Mouse (Mus musculus): Measurements from ENCODE around the gene Lhfp.
"Not testable (repeated sequence)": the region's sequence is repeated elsewhere in the genome, so short reads cannot be mapped to it uniquely, and the experiment has no call there.

Gene Lhfp

DNA sequence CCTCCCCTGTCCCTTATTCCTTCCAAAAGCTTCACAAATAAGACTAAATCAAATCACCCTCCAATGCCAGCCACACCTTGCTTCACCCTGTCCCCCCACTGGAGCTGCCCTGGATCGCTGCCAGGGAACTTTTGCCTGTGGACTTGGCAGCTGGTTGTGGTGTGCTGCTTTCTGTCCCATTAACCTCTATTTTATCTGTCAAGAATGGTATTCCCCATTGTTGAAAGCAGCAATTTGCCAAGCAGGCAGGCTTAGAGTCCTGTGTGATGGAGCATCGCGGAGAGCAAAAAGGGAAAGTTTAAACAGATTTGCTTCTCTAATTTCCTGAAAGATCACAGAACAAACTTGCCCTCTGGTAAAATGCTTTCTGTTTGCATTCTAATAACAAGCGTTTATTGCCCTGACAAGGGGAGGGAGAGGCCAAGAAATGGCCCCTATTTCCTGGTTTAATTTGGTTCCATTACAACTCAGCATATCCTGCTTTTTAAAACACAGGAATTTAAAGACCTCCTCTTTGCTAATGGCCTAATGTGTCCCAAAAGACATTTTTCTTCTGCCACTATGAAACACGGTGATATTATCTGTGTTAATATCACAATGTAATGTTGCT lies 212.0 kb downstream of the Lhfp start:
- DNase-seq (ENCODE audit: low read depth in 2 of 2, low spot score in 2 of 2), result no peak

- DNase-seq (ENCODE audit: low read depth in 2 of 2, low spot score in 2 of 2), result no peak
Observed at GRCm38 (mm10) chr3:53258657-53259158, 217.4 kb downstream of the Lhfp start.

- DNase-seq (ENCODE audit: low read depth in 2 of 2, low spot score in 2 of 2), result no peak
Observed at GRCm38 (mm10) chr3:53266116-53266515, 224.8 kb downstream of the Lhfp start.

DNA sequence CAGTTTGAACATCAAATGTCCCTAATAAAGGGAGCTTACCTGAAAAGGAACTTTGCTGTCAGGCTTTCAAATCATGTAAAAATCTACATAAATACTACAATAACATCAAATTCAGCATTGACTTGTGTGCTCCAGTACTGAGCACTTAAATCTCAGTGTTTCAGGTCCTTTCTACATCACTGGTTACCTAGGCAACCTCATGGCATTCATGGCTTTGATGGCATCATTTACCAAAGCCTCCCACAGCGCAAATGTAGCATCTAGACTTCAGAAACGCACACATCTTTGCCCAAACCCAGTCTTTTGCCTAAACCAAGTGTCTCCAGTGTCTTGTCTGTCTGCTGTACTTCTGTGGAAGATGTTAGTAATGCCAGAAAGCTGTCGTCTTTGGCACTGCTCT lies 225.7 kb downstream of the Lhfp start:
- no peak for DNase-seq (ENCODE audit: low read depth in 2 of 2, low spot score in 2 of 2)

GRCm38 (mm10) chr3:53273220-53273619 lies 231.9 kb downstream of the Lhfp start:
- DNase-seq (ENCODE audit: low read depth in 2 of 2, low spot score in 2 of 2), result no peak

DNA sequence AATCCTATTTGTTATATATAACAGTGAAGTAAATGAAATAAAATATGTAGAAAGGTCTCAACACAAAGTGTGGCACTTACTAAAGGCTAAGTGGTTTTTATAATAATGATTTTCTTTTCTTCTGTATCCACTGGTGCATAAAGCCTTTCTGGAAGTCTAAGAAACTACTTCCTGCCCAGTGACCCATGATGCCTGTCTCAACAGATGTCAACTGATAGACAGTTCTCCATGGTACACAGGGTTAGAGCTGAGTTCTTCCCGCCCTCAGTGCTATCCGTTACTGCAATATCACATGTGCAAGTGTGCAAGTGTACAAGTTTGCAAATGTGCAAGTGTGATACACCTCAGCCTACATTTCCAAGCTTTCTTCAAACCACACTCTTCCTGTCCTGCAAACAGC lies 236.7 kb downstream of the Lhfp start:
- no peak for DNase-seq (ENCODE audit: low read depth in 2 of 2, low spot score in 2 of 2)

DNA sequence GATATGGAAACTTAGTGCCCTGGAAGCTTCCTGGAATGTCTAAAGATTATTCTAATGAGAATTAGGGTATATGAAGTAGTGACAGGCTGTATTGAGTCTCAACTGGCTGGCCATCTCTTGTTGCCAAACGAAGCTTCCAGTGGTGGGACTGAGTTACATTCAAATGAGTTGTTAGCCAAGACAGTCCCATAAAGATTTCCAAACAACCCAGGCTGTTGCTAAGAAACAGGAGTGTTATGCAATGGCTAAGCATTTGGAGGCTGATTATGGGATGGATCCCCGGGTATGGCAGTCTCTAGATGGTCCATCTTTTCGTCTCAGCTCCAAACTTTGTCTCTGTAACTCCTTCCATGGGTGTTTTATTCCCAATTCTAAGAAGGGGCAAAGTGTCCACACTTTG lies 240.7 kb downstream of the Lhfp start:
- not testable (repeated sequence) for DNase-seq (ENCODE audit: low read depth in 2 of 2, low spot score in 2 of 2)

DNA sequence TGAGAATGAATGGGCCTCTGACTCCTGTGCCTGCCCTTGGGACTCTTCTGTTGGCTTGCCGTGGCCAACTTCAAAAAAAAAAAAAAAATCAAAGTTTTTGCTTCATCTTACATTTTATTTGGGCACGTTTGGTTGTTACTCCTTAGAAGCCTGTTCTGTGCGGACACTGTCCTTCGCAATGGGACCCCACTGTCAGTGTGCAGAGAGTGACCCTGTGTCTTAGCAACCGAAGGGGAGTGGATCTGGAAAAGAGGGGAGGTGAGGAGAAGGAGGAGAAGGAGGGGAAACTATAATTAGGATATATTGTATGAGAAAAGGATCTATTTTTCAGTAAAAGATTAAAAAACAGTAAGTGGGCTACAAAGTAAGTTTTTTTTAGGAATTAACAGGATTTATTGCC lies 242.7 kb downstream of the Lhfp start:
- DNase-seq (ENCODE audit: low read depth in 2 of 2, low spot score in 2 of 2), result no peak

DNA sequence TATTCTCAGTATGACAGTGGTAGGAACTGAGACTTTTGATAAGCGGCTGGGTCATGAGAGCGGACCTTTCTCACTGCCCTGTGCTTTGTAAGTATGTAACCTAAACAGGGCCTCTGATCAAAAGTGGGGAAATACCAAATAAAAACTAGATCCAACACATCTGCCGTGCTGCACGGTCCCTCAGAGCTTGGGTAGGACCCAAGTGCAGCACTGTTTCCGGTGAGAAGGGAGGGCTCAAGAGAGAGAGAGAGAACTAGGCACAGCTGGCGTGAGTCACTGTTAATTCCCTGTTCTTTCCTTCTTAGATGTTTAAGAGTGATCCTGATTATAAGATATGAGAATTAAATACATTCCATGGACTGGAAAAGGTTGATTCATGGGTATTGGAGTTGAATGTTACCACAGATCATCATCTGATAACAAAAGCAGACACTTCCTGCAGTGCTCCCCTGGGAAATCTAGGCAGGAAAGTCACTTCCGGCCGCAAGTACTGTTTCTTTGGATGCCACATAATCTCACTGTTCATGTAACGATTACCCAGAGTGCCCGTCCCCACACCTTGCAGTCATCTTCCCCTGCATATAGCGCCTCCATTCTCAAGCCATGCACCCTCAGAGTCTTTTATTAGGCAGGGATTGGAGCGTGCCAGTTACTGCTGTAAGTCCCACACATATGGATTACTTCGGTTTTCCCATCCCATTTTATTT lies 243.3 kb downstream of the Lhfp start:
- no peak for DNase-seq (ENCODE audit: low read depth in 2 of 2, low spot score in 2 of 2)

GRCm38 (mm10) chr3:53288662-53289061 lies 247.3 kb downstream of the Lhfp start:
- DNase-seq (ENCODE audit: low read depth in 2 of 2, low spot score in 2 of 2), result no peak

GRCm38 (mm10) chr3:53289589-53290219 lies 248.4 kb downstream of the Lhfp start:
- DNase-seq (ENCODE audit: low read depth in 2 of 2, low spot score in 2 of 2), result no peak

- DNase-seq (ENCODE audit: low read depth in 2 of 2, low spot score in 2 of 2), result no peak
Observed at GRCm38 (mm10) chr3:53291185-53291584, 249.9 kb downstream of the Lhfp start.

GRCm38 (mm10) chr3:53291945-53292344 lies 250.6 kb downstream of the Lhfp start:
- no peak for DNase-seq (ENCODE audit: low read depth in 2 of 2, low spot score in 2 of 2)

DNA sequence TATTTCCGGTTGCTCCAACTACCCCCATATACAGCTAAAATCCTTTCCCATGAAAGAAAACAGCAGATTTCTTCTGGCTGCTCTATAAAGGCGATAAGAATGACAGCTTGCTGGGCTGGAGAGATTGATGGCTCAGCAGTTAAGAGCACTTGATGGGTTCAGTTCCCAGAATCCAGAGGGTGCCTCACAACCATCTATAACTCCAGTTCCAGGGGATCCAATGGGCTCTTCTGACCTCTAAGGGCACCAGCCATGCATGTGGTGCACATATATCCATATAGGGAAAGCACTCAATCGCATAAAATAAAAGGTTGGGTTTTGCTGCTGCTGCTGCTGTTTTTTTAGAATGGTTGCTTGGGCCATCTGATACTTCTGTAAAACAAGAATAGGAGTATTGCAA lies 251.1 kb downstream of the Lhfp start:
- DNase-seq (ENCODE audit: low read depth in 2 of 2, low spot score in 2 of 2), result no peak

DNA sequence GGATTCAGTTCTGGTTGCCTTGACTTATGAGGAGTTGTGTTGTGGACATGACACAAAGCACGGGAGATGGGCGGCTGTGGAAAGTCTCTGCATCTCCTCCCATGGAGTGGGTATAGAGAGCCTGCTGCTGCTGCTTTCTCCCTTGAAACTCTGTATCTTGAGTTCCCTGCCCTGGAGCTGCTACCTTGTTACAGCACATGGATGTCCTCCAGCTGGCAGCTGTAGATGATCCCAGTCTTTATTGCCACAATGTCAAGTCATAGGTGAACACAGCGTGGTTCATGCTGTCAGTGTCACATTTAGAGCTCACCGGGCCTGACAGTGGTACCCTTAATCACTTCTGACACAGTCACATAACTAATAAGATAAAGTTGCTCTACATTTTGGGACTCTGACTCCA lies 251.7 kb downstream of the Lhfp start:
- DNase-seq (ENCODE audit: low read depth in 2 of 2, low spot score in 2 of 2), result no peak

- no peak for DNase-seq (ENCODE audit: low read depth in 2 of 2, low spot score in 2 of 2)
Observed at GRCm38 (mm10) chr3:53293901-53294433, 252.6 kb downstream of the Lhfp start.

DNA sequence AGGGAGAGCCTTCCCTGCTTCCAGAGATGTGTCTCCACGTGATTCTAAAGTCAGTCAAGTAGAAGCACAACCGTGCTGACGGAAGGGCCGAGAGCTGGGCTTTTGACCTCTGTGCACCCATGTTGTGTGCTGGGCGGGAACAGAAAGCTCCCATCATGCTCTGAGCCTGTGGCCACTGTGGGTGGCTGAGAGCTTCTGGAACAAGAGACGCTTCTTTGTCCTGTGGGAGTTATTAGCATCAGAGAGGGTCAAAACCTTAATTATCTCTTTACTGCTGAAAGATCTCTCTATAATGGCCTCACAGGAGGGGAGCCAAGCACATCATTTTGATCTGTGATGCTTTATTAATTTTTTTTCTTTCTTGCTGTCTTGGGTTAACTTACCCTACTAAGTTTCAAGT lies 253.5 kb downstream of the Lhfp start:
- no peak for DNase-seq (ENCODE audit: low read depth in 2 of 2, low spot score in 2 of 2)

DNA sequence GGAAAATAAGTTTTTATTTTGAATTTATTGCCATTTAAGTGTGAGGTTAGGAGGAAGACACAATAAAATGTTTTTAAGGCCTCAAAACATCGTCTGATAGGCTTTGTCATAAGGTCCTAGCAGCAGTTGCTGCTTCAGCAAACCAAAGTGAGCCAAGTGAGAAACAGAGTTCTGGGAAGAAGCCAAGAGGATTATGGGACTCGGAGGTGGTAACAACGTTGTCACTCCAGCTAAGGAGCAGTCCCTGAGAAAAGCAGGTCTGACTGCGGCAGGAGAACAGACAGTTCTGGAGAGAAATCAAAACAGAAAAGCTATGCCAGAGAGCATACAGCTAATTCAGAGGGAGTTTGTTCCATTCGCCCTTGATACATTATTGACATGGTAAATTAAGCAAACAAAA lies 260.5 kb downstream of the Lhfp start:
- DNase-seq (ENCODE audit: low read depth in 2 of 2, low spot score in 2 of 2), result no peak

GRCm38 (mm10) chr3:53304123-53304900 lies 263.0 kb downstream of the Lhfp start:
- DNase-seq (ENCODE audit: low read depth in 2 of 2, low spot score in 2 of 2), result no peak

DNA sequence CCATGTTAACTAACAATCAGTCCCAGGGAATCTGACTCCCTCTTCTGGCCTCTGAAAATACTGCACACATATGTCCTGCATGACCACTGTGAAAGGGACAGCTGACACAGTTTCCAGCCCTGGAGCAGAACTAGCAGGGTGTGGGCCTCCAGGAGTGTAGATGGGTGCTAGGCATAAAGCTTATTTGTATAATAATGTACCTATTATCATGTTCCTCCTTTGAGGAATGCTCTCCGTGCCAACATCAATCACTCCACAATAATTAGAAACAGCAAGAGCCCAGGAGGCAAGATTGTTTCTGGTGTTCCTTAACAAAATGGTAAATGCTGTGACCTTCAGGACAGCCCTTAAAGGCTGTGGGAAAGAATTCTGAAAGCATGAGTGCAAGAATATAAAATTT lies 264.5 kb downstream of the Lhfp start:
- DNase-seq (ENCODE audit: low read depth in 2 of 2, low spot score in 2 of 2), result no peak

DNA sequence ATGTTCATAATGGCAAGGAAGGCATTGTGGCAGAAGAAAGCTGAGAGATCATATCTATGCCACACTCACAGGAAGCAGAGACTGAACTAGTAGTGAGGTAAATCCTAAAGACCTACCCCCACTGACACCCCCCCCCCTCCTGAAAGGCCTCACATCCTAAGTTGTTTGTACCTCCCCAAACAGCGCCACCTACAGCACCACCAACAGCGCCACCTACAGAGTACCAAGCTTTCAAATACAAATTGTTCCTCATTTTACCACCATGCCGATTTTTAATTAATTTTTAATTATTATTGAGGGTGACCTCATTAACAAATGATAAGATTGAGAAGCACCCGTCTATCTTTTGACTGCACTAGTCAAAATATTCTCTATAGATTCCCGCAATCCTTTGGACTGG lies 267.3 kb downstream of the Lhfp start:
- no peak for DNase-seq (ENCODE audit: low read depth in 2 of 2, low spot score in 2 of 2)
